Mouse (Mus musculus) neural tube, embryonic 15.5 days (tissue): Measurements from ENCODE around the gene Bola3. TPM values are rescaled to one million over a fixed set of nuclear protein-coding genes. Genes with fewer than 3 reads are reported as not detected.

Experiments used
- ATAC-seq: fragments of 200-750 bp; cut with Nextera tagmentation; 2 replicates; pipeline ENCODE4 v1.8.0; 2017; ENCODE audit warnings: mild to moderate bottlenecking, moderate TSS enrichment, moderate library complexity; ENCODE audit not compliant: low FRiP score
- H3K27ac ChIP-seq: fragments of 300-500 bp; sonication (generic); replicated peaks from 2 replicates; pipeline ENCODE4 v1.5.1; 2015; ENCODE audit warnings: mild to moderate bottlenecking, inconsistent platforms
- H3K27me3 ChIP-seq: fragments of 300-500 bp; sonication (generic); replicated peaks from 2 replicates; pipeline ENCODE4 v1.6.1; 2015; ENCODE audit warnings: inconsistent platforms
- H3K36me3 ChIP-seq: fragments of 300-500 bp; sonication (generic); 2 replicates; pipeline ENCODE4 v1.6.1; 2015; ENCODE audit warnings: inconsistent platforms
- H3K4me1 ChIP-seq: fragments of 300-500 bp; sonication (generic); 2 replicates; pipeline ENCODE4 v1.6.1; 2015; ENCODE audit warnings: inconsistent platforms
- H3K4me2 ChIP-seq: fragments of 300-500 bp; sonication (generic); 2 replicates; pipeline ENCODE4 v1.6.1; 2015; ENCODE audit warnings: inconsistent platforms, mild to moderate bottlenecking, moderate library complexity
- H3K4me3 ChIP-seq: fragments of 300-500 bp; sonication (generic); replicated peaks from 2 replicates; pipeline ENCODE4 v1.5.1; 2015; ENCODE audit warnings: mild to moderate bottlenecking, inconsistent platforms
- H3K9ac ChIP-seq: fragments of 300-500 bp; sonication (generic); replicated peaks from 2 replicates; pipeline ENCODE4 v1.6.1; 2015; ENCODE audit warnings: mild to moderate bottlenecking, inconsistent platforms
- H3K9me3 ChIP-seq: fragments of 300-500 bp; sonication (generic); replicated peaks from 2 replicates; pipeline ENCODE4 v1.6.1; 2016; ENCODE audit warnings: inconsistent platforms
- WGBS: fragments of 180-500 bp; shearing (Covaris S2); methylation state at CpG from one replicate; pipeline ENCODE4 v1.1.7; 2015; ENCODE audit warnings: mixed read lengths; 5-methylcytosine and 5-hydroxymethylcytosine counted together
- polyA plus RNA-seq: library from polyadenylated mRNA; unstranded; fragments of >200 nt; fragmentation: Nextera tagmentation; extraction: Ambion mirVana; gene quantifications from 2 replicates; pipeline ENCODE4 v1.2.1, GENCODE M21; 2015

Gene Bola3
- polyA plus RNA-seq, 1 experiment from 2014 or later = 60.1 TPM

- no peak overlapping the region for H3K4me2 ChIP-seq
- H3K9me3 ChIP-seq = no peaks in the 10 kb centered on the region
- H3K4me1 ChIP-seq = no peaks in the 10 kb centered on the region
- no peak overlapping the region for H3K9ac ChIP-seq
- H3K36me3 ChIP-seq = peaks cover 97% of the 10 kb centered on the region
- no peak for ATAC-seq
- H3K27me3 ChIP-seq = no peaks in the 10 kb centered on the region
- H3K4me3 ChIP-seq = no peak overlapping the region
- WGBS = 95% methylated on average over 3 of the region's 3 CpGs
- H3K27ac ChIP-seq = no peak overlapping the region
Measured at GRCm38 (mm10) chr6:83371350-83371749, 22.4 kb downstream of the Bola3 start.

GRCm38 (mm10) chr6:83373704-83374300 lies 24.9 kb downstream of the Bola3 start:
- no peaks in the 10 kb centered on the region for H3K4me1 ChIP-seq
- peaks cover 99% of the 10 kb centered on the region for H3K36me3 ChIP-seq
- WGBS = 83% methylated on average over 9 of the region's 9 CpGs
- ATAC-seq = no peak
- H3K4me2 ChIP-seq = no peak overlapping the region
- no peak overlapping the region for H3K9ac ChIP-seq
- no peaks in the 10 kb centered on the region for H3K9me3 ChIP-seq
- H3K27ac ChIP-seq = no peak overlapping the region
- no peaks in the 10 kb centered on the region for H3K27me3 ChIP-seq
- no peak overlapping the region for H3K4me3 ChIP-seq

GRCm38 (mm10) chr6:83381510-83382491 lies 32.9 kb downstream of the Bola3 start:
- no peak for ATAC-seq
- H3K4me3 ChIP-seq = no peak overlapping the region
- no peaks in the 10 kb centered on the region for H3K27me3 ChIP-seq
- H3K9ac ChIP-seq = no peak overlapping the region
- no peak overlapping the region for H3K27ac ChIP-seq
- H3K9me3 ChIP-seq = no peaks in the 10 kb centered on the region
- 86% methylated on average over 10 of the region's 10 CpGs for WGBS
- H3K4me2 ChIP-seq = no peak overlapping the region
- H3K36me3 ChIP-seq = peaks cover 72% of the 10 kb centered on the region
- no peaks in the 10 kb centered on the region for H3K4me1 ChIP-seq

- Histone ChIP-seq H3K9me3 (no peaks in the 10 kb centered on the region), H3K27ac (no peak overlapping the region), H3K4me1 (no peaks in the 10 kb centered on the region), H3K9ac (no peak overlapping the region), H3K36me3 (peaks cover 35% of the 10 kb centered on the region), H3K4me3 (no peak overlapping the region), H3K4me2 (no peak overlapping the region), H3K27me3 (no peaks in the 10 kb centered on the region)
- no peak for ATAC-seq
- 89% methylated on average over 9 of the region's 9 CpGs for WGBS
Measured at GRCm38 (mm10) chr6:83385569-83386090, 36.7 kb downstream of the Bola3 start.

- WGBS = 82% methylated on average over 8 of the region's 8 CpGs
- ATAC-seq = no peak
- Histone ChIP-seq H3K4me2 (no peak overlapping the region), H3K4me3 (no peak overlapping the region), H3K4me1 (peaks cover 7% of the 10 kb centered on the region; the same call in 1 of the 2 replicates), H3K9me3 (no peaks in the 10 kb centered on the region), H3K36me3 (peaks cover 34% of the 10 kb centered on the region), H3K9ac (no peak overlapping the region), H3K27me3 (no peaks in the 10 kb centered on the region), H3K27ac (no peak overlapping the region)
Measured at GRCm38 (mm10) chr6:83392166-83392780, 43.3 kb downstream of the Bola3 start.

- Histone ChIP-seq H3K4me2 (no peak overlapping the region), H3K4me1 (peaks cover 15% of the 10 kb centered on the region), H3K27ac (no peak overlapping the region), H3K27me3 (no peaks in the 10 kb centered on the region), H3K9ac (no peak overlapping the region), H3K9me3 (no peaks in the 10 kb centered on the region), H3K36me3 (peaks cover 40% of the 10 kb centered on the region), H3K4me3 (no peak overlapping the region)
- ATAC-seq = no peak
- WGBS = 97% methylated on average over 4 of the region's 4 CpGs
Measured at GRCm38 (mm10) chr6:83394122-83394521, 45.2 kb downstream of the Bola3 start.

GRCm38 (mm10) chr6:83395544-83396229 lies 46.7 kb downstream of the Bola3 start:
- peaks cover 40% of the 10 kb centered on the region for H3K36me3 ChIP-seq
- H3K4me1 ChIP-seq = peaks cover 24% of the 10 kb centered on the region
- WGBS = 96% methylated on average over 15 of the region's 15 CpGs
- no peak overlapping the region for H3K4me3 ChIP-seq
- no peak for ATAC-seq
- H3K27me3 ChIP-seq = no peaks in the 10 kb centered on the region
- no peak overlapping the region for H3K4me2 ChIP-seq
- H3K9ac ChIP-seq = no peak overlapping the region
- H3K9me3 ChIP-seq = no peaks in the 10 kb centered on the region
- no peak overlapping the region for H3K27ac ChIP-seq

- WGBS = 85% methylated on average over 2 of the region's 2 CpGs
- Histone ChIP-seq H3K27me3 (no peaks in the 10 kb centered on the region), H3K9me3 (no peaks in the 10 kb centered on the region), H3K36me3 (peaks cover 48% of the 10 kb centered on the region), H3K27ac (no peak overlapping the region), H3K9ac (no peak overlapping the region), H3K4me2 (no peak overlapping the region), H3K4me3 (no peak overlapping the region), H3K4me1 (peaks cover 25% of the 10 kb centered on the region)
- no peak for ATAC-seq
Measured at GRCm38 (mm10) chr6:83396711-83397110, 47.8 kb downstream of the Bola3 start.

GRCm38 (mm10) chr6:83397728-83398127 lies 48.8 kb downstream of the Bola3 start:
- Histone ChIP-seq H3K27ac (no peak overlapping the region), H3K4me1 (peaks cover 19% of the 10 kb centered on the region), H3K27me3 (no peaks in the 10 kb centered on the region), H3K4me3 (no peak overlapping the region), H3K36me3 (peaks cover 59% of the 10 kb centered on the region), H3K4me2 (no peak overlapping the region), H3K9ac (no peak overlapping the region), H3K9me3 (no peaks in the 10 kb centered on the region)
- 92% methylated on average over 8 of the region's 8 CpGs for WGBS
- ATAC-seq = no peak

GRCm38 (mm10) chr6:83399790-83400189 lies 50.8 kb downstream of the Bola3 start:
- 86% methylated on average over 3 of the region's 3 CpGs for WGBS
- peaks cover 65% of the 10 kb centered on the region for H3K36me3 ChIP-seq
- no peak for ATAC-seq

GRCm38 (mm10) chr6:83403481-83403880 lies 54.5 kb downstream of the Bola3 start:
- H3K27me3 ChIP-seq = no peaks in the 10 kb centered on the region
- peaks cover 15% of the 10 kb centered on the region; the same call in 1 of the 2 replicates for H3K4me1 ChIP-seq
- no peak overlapping the region for H3K27ac ChIP-seq
- no peak overlapping the region for H3K4me2 ChIP-seq
- WGBS = 98% methylated on average over 8 of the region's 8 CpGs
- H3K36me3 ChIP-seq = peaks cover 40% of the 10 kb centered on the region
- H3K4me3 ChIP-seq = no peak overlapping the region
- no peaks in the 10 kb centered on the region for H3K9me3 ChIP-seq
- ATAC-seq = no peak
- H3K9ac ChIP-seq = no peak overlapping the region

More at GRCm38 (mm10) chr6:83399790-83400189, 50.8 kb downstream of the Bola3 start:
- Histone ChIP-seq H3K9ac (no peak overlapping the region), H3K4me3 (no peak overlapping the region), H3K27me3 (no peaks in the 10 kb centered on the region), H3K4me2 (no peak overlapping the region), H3K4me1 (peaks cover 18% of the 10 kb centered on the region; the same call in 1 of the 2 replicates), H3K27ac (no peak overlapping the region), H3K9me3 (no peaks in the 10 kb centered on the region)
